Mouse (Mus musculus): ENCODE measurements around the gene Fnip1. TPM values are rescaled to one million over a fixed set of nuclear protein-coding genes. Genes with fewer than 3 reads are reported as not detected.

Gene Fnip1
- polyA plus RNA-seq, 1 experiment = 3.2 TPM

DNA sequence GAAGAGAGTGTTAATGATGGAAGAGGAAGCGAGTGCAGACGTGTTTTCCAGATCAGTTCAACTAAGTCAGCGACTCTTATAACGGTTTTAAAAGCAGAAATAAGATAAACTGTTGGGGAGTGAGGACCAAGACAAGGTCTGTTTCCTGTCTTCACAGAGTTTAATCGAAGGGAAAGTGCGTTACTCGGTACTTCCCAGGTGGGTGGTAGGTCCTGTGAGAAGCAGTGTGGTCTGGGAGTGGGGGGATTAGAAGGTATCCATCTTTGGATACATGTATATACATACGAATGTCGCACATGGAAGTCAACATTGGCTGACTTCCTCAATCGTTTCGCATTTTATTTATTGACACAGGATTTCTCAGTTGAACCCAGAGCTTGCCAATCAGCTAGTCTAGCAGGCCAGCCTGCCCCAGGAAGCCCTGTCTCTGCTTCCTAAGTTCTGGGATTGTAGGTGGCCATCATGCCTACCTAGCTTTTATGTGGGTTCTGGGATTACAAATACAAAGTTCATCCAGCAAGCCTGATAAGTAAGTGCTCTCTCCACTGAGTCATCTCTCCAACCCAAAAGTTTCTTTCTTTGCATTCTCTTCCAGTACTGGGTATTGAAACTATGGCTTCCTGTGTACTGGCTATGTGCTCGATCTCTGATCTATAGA is 10.2 kb upstream of the Fnip1 start:
- TF ChIP-seq CTCF (IDR thresholded peaks at IDR 0.05; ENCODE audit: borderline replicate concordance, control insufficient read depth, extremely low read depth, insufficient read depth, low read length, poor library complexity) = no peak
- TF ChIP-seq POLR2A (IDR thresholded peaks at IDR 0.05; ENCODE audit: control insufficient read depth, extremely low read depth, insufficient read depth, low read length, poor library complexity) = no peak
- Histone ChIP-seq H3K27me3 (ENCODE audit: control insufficient read depth, insufficient read depth, low read length) (no peaks in the 10 kb centered on the region), H3K4me3 (ENCODE audit: control insufficient read depth, insufficient read depth, low read length) (no peak overlapping the region), H3K36me3 (ENCODE audit: control insufficient read depth, insufficient read depth, low read length) (no peaks in the 10 kb centered on the region), H3K27ac (ENCODE audit: control insufficient read depth, insufficient read depth, low read length) (no peak overlapping the region), H3K4me1 (replicated peaks; ENCODE audit: control insufficient read depth, insufficient read depth, low read length) (peaks cover 4% of the 10 kb centered on the region)
- 41% methylated on average over 12 of the region's 12 CpGs for WGBS
- no peak for DNase-seq

DNA sequence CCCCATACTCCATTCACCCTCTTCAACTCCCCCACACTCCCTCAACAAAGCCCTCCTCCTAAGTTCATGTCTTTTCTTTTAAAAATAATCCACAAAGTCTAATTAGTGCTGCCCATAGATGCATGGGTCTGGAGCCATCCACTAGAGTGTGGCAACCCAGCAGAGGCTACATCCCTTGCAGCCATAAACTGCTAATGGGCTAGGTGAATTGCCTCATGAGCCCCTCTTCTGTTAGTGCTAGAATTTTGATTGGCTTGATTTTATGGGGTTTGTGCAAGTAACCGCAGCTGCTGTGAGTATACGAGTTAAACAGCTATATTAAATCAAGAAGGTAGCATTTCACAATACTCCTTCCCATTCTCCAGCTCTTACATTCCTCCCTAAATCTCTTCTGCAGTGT is 8.8 kb upstream of the Fnip1 start:
- no peaks in the 10 kb centered on the region for H3K27me3 ChIP-seq (ENCODE audit: control insufficient read depth, insufficient read depth, low read length)
- WGBS = 94% methylated on average over 2 of the region's 2 CpGs
- no peak overlapping the region for H3K27ac ChIP-seq (ENCODE audit: control insufficient read depth, insufficient read depth, low read length)
- TF ChIP-seq CTCF (IDR thresholded peaks at IDR 0.05; ENCODE audit: borderline replicate concordance, control insufficient read depth, extremely low read depth, insufficient read depth, low read length, poor library complexity) (no peak), POLR2A (IDR thresholded peaks at IDR 0.05; ENCODE audit: control insufficient read depth, extremely low read depth, insufficient read depth, low read length, poor library complexity) (no peak)
- peaks cover 4% of the 10 kb centered on the region for H3K4me1 ChIP-seq (replicated peaks; ENCODE audit: control insufficient read depth, insufficient read depth, low read length)
- no peaks in the 10 kb centered on the region for H3K36me3 ChIP-seq (ENCODE audit: control insufficient read depth, insufficient read depth, low read length)
- no peak overlapping the region for H3K4me3 ChIP-seq (ENCODE audit: control insufficient read depth, insufficient read depth, low read length)
- no peak for DNase-seq

DNA sequence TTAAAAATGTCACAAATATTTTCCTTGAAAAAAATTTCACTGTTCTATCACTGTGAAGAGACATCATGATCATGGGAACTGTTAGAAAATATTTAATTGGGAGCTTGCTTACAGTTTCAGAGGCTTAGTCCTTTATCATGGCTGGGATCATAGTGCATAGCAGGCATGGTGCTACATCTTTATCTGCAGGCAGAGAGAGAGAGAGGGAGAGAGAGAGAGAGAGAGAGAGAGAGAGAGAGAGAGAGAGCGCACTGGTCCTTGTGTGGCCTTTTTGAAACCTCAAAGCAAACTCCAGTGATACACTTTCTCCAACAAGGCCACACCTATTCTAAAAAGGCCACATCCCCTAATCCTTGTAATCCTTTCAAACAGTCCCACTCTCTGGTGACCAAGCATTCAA is 2.2 kb upstream of the Fnip1 start:
- DNase-seq = no peak

DNA sequence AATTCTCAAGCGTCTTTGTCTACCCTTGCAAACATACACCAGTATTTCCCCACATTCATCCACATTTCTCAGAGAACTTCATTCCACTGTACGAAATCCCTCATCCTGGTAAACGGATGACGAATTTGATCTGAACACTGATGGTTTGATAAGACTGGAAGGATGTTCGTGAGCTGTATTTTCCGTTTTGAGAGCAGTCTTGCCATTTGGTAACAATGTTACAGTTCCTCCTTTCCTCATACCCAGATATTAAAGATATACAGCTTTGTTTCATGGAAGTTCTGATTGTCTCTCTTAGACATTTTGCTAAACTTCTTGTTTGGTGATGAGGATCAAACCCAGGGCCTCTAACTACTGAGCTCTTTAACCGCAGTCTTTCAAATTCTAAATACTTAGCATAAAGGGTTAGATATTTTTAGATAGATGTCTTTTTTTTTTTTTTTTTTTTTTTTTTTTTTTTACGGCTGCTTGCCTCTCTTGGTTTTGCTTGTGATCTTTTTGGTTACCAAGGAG is 633 bp upstream of the Fnip1 start:
- TF ChIP-seq POLR2A (IDR thresholded peaks at IDR 0.05; ENCODE audit: control insufficient read depth, extremely low read depth, insufficient read depth, low read length, poor library complexity) (no peak), CTCF (IDR thresholded peaks at IDR 0.05; ENCODE audit: borderline replicate concordance, control insufficient read depth, extremely low read depth, insufficient read depth, low read length, poor library complexity) (no peak)
- 10% methylated on average over 8 of the region's 8 CpGs for WGBS
- DNase-seq = no peak

More for the DNA sequence above, 2.2 kb upstream of the Fnip1 start:
- H3K27ac ChIP-seq (ENCODE audit: control insufficient read depth, insufficient read depth, low read length) = no peak overlapping the region
- peaks cover 8% of the 10 kb centered on the region for H3K4me1 ChIP-seq (replicated peaks; ENCODE audit: control insufficient read depth, insufficient read depth, low read length)
- no peak for TF ChIP-seq CTCF (IDR thresholded peaks at IDR 0.05; ENCODE audit: borderline replicate concordance, control insufficient read depth, extremely low read depth, insufficient read depth, low read length, poor library complexity)
- no peak for TF ChIP-seq POLR2A (IDR thresholded peaks at IDR 0.05; ENCODE audit: control insufficient read depth, extremely low read depth, insufficient read depth, low read length, poor library complexity)
- H3K36me3 ChIP-seq (ENCODE audit: control insufficient read depth, insufficient read depth, low read length) = no peaks in the 10 kb centered on the region
- H3K4me3 ChIP-seq (ENCODE audit: control insufficient read depth, insufficient read depth, low read length) = no peak overlapping the region
- 94% methylated on average over 1 of the region's 1 CpGs for WGBS
- no peaks in the 10 kb centered on the region for H3K27me3 ChIP-seq (ENCODE audit: control insufficient read depth, insufficient read depth, low read length)

DNA sequence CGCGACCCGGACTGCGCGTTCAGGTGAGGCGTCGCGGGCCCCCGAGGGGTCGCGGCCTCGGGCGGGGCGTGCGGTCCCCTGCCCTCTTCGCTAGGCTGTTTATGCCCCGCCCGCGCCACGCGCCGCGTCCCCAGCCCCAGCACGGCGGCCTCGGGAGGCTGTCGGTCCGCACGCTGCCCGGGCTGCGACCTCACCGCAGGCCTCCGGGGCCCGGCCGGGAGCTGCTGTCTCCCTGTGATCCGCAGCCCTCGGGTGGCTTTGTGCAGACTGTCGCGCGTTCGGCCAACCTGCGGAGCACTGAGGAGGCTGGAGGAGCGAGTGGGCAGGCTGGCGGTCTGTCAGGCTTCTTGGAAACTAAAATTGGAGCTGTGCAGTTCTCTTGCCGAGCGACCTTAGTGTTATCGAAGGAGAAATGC is 375 bp downstream of the Fnip1 start:
- TF ChIP-seq POLR2A (IDR thresholded peaks at IDR 0.05; ENCODE audit: control insufficient read depth, extremely low read depth, insufficient read depth, low read length, poor library complexity) (no peak), CTCF (IDR thresholded peaks at IDR 0.05; ENCODE audit: borderline replicate concordance, control insufficient read depth, extremely low read depth, insufficient read depth, low read length, poor library complexity) (peak; percentile 14; the same call in 1 of the 2 replicates)
- Histone ChIP-seq H3K36me3 (ENCODE audit: control insufficient read depth, insufficient read depth, low read length) (no peaks in the 10 kb centered on the region), H3K4me3 (ENCODE audit: control insufficient read depth, insufficient read depth, low read length) (peak overlapping the region; percentile 78), H3K4me1 (replicated peaks; ENCODE audit: control insufficient read depth, insufficient read depth, low read length) (peaks cover 4% of the 10 kb centered on the region; the same call in 1 of the 2 replicates), H3K27me3 (ENCODE audit: control insufficient read depth, insufficient read depth, low read length) (no peaks in the 10 kb centered on the region), H3K27ac (ENCODE audit: control insufficient read depth, insufficient read depth, low read length) (no peak overlapping the region; the same call in 1 of the 2 replicates)
- under 1% methylated on average over 47 of the region's 47 CpGs for WGBS
- peak; percentile 59 for DNase-seq

More for the DNA sequence above, 633 bp upstream of the Fnip1 start:
- Histone ChIP-seq H3K27ac (ENCODE audit: control insufficient read depth, insufficient read depth, low read length) (peak overlapping the region; percentile 57; the same call in 1 of the 2 replicates), H3K27me3 (ENCODE audit: control insufficient read depth, insufficient read depth, low read length) (no peaks in the 10 kb centered on the region), H3K4me1 (replicated peaks; ENCODE audit: control insufficient read depth, insufficient read depth, low read length) (peaks cover 4% of the 10 kb centered on the region; the same call in 1 of the 2 replicates), H3K36me3 (ENCODE audit: control insufficient read depth, insufficient read depth, low read length) (no peaks in the 10 kb centered on the region), H3K4me3 (ENCODE audit: control insufficient read depth, insufficient read depth, low read length) (peak overlapping the region; percentile 50)

DNA sequence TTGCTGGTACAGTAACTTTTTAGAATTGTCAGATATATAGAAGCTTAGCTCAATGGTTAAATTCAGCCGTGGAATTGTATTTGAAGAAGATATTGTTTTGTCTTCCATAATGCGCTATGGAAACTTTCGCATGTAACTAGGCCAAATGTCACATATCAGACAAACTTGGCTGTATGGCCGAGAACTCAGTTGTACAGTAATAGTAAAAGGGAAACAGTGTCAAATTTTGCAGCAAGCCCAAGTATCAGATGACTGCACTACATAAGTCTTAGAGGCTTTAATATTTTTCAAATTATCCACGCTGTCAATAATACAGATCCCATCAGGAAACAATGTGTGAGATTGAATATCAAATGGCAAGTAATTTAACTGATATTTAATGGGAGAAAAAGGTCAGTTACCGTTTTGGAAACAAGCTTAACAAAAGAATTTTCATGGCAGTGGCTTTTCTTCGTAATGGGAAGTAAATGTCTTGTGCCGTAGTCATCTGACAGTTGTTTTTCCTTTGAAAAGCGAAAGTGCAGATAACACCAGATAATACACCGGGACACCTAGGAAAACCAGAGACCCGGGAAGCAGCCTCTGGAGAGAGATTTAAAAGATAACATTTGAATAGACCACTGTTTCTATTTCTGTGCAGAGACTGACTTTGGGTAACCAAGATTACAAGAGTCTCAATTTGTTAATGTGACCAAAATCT is 1.1 kb downstream of the Fnip1 start:
- 3% methylated on average over 11 of the region's 11 CpGs for whole genome bisulfite sequencing
- Histone ChIP-seq H3K4me3 (ENCODE audit: control insufficient read depth, insufficient read depth, low read length) (no peak overlapping the region), H3K27ac (ENCODE audit: control insufficient read depth, insufficient read depth, low read length) (no peak overlapping the region), H3K27me3 (ENCODE audit: control insufficient read depth, insufficient read depth, low read length) (no peaks in the 10 kb centered on the region), H3K4me1 (replicated peaks; ENCODE audit: control insufficient read depth, insufficient read depth, low read length) (peaks cover 4% of the 10 kb centered on the region; the same call in 1 of the 2 replicates), H3K36me3 (ENCODE audit: control insufficient read depth, insufficient read depth, low read length) (no peaks in the 10 kb centered on the region)
- no peak for DNase-seq
- no peak for TF ChIP-seq CTCF (IDR thresholded peaks at IDR 0.05; ENCODE audit: borderline replicate concordance, control insufficient read depth, extremely low read depth, insufficient read depth, low read length, poor library complexity)
- TF ChIP-seq POLR2A (IDR thresholded peaks at IDR 0.05; ENCODE audit: control insufficient read depth, extremely low read depth, insufficient read depth, low read length, poor library complexity) = no peak

Data from thymus, adult 2 months (tissue).